ENCODE assay signal across 10 mouse cellular contexts in genomic region chr19:36927800-36928361, GRCm38 (mm10). TPM values are rescaled to one million over a fixed set of nuclear protein-coding genes. Genes with fewer than 3 reads are reported as not detected.
DNase-seq lines count a peak whose midpoint lies in the region; ATAC-seq and TF ChIP-seq lines count a peak whose summit lies in the region.
"Had no signal": no experiment of that assay in that cellular context is flagged by ENCODE, and none has a peak within 500 bp of the region (broad histone marks: within the 10 kb centered on the region; RNA-seq: fewer than 3 reads in every experiment).

No protein-coding gene starts in this region.

- peak overlapping the region; percentile 81; the same call in 1 of the 2 replicates for H3K4me2 ChIP-seq in kidney, embryonic 14.5 days (replicated peaks; ENCODE audit: low read depth, low read length)
- H3K4me2 ChIP-seq in embryonic facial prominence, embryonic 14.5 days (ENCODE audit: low read depth, low read length): peak overlapping the region; percentile 77

- no peak overlapping the region for H3K27ac ChIP-seq in kidney, embryonic 14.5 days (ENCODE audit: low read depth, low read length)
- H3K27ac ChIP-seq in embryonic facial prominence, embryonic 14.5 days (replicated peaks; ENCODE audit: low read depth, low read length): no peak overlapping the region
- H3K27ac ChIP-seq in macrophage: peak overlapping the region; percentile 78

- ATAC-seq in kidney, embryonic 14.5 days (ENCODE audit: low FRiP score, low TSS enrichment): no peak
- ATAC-seq in G1E (ENCODE audit: extremely low read depth, insufficient number of reproducible peaks, low FRiP score, poor library complexity, severe bottlenecking): no peak
- ATAC-seq in embryonic facial prominence, embryonic 14.5 days (ENCODE audit: low read depth): no peak

- no peak for TF ChIP-seq CTCF in G1E (IDR thresholded peaks at IDR 0.05; ENCODE audit: low read depth, low read length)

- H3K79me2 ChIP-seq in macrophage (ENCODE audit: inconsistent target): peaks cover 88% of the 10 kb centered on the region

- WGBS in kidney, embryonic 14.5 days: 85% methylated on average over 6 of the region's 6 CpGs
- WGBS in embryonic facial prominence, embryonic 14.5 days: 64% methylated on average over 6 of the region's 6 CpGs
- 51% methylated on average over 6 of the region's 6 CpGs for WGBS in macrophage (ENCODE audit: missing documents)

- no peaks in the 10 kb centered on the region for H3K9me3 ChIP-seq in kidney, embryonic 14.5 days (ENCODE audit: control insufficient read depth, low read length)
- no peaks in the 10 kb centered on the region for H3K9me3 ChIP-seq in G1E (replicated peaks)
- H3K9me3 ChIP-seq in embryonic facial prominence, embryonic 14.5 days (ENCODE audit: control insufficient read depth, low read length): no peaks in the 10 kb centered on the region

- no peak for DNase-seq in kidney, postnatal 10 days
- DNase-seq in G1E (ENCODE audit: low spot score): no peak
- no peak for DNase-seq in embryonic facial prominence, embryonic 14.5 days (ENCODE audit: low spot score)
- no peak for DNase-seq in adrenal gland, postnatal 25 days
- DNase-seq in testis, postnatal 10 days (ENCODE audit: low spot score): no peak
- no peak for DNase-seq in frontal cortex, postnatal 10 days (ENCODE audit: low spot score in 2 of 2)
- DNase-seq: cerebellum, adult 2 months; thymus, postnatal 4 days had no signal

- no peaks in the 10 kb centered on the region for H3K36me3 ChIP-seq in kidney, embryonic 14.5 days (ENCODE audit: control insufficient read depth, insufficient read depth, low read length)
- H3K36me3 ChIP-seq in G1E (replicated peaks) (peaks cover 22% of the 10 kb centered on the region), macrophage (ENCODE audit: inconsistent target) (no peaks in the 10 kb centered on the region)
- H3K36me3 ChIP-seq in embryonic facial prominence, embryonic 14.5 days (ENCODE audit: control insufficient read depth, insufficient read depth, low read length): no peaks in the 10 kb centered on the region

- H3K27me3 ChIP-seq in kidney, embryonic 14.5 days (ENCODE audit: control insufficient read depth, insufficient read depth, low read length): no peaks in the 10 kb centered on the region
- H3K27me3 ChIP-seq in G1E (ENCODE audit: insufficient read depth, low read length): no peaks in the 10 kb centered on the region
- H3K27me3 ChIP-seq in embryonic facial prominence, embryonic 14.5 days (replicated peaks; ENCODE audit: control insufficient read depth, insufficient read depth, low read length): no peaks in the 10 kb centered on the region

- peak overlapping the region; percentile 93; the same call in 1 of the 2 replicates for H3K4me3 ChIP-seq in kidney, embryonic 14.5 days (ENCODE audit: low read length)
- H3K4me3 ChIP-seq in G1E (ENCODE audit: low read depth, low read length): peak overlapping the region; percentile 89
- peak overlapping the region; percentile 94; the same call in 1 of the 2 replicates for H3K4me3 ChIP-seq in embryonic facial prominence, embryonic 14.5 days (ENCODE audit: low read depth, low read length)
- H3K4me3 ChIP-seq in macrophage (ENCODE audit: inconsistent target): peak overlapping the region; percentile 77

- H3K4me1 ChIP-seq in kidney, embryonic 14.5 days (ENCODE audit: control insufficient read depth, insufficient read depth, low read length): peaks cover 12% of the 10 kb centered on the region
- H3K4me1 ChIP-seq in G1E (ENCODE audit: insufficient read depth, low read depth, low read length): peaks cover 53% of the 10 kb centered on the region
- peaks cover 12% of the 10 kb centered on the region for H3K4me1 ChIP-seq in embryonic facial prominence, embryonic 14.5 days (ENCODE audit: control insufficient read depth, insufficient read depth, low read length)

- no peak overlapping the region; the same call in 1 of the 2 replicates for H3K9ac ChIP-seq in kidney, embryonic 14.5 days (ENCODE audit: low read depth, low read length)
- H3K9ac ChIP-seq in embryonic facial prominence, embryonic 14.5 days (ENCODE audit: low read depth, low read length): 0 out of 2 replicates have a peak overlapping the region, but pooled peaks have one; percentile 10

RNA-seq across cellular contexts. Expression of gene Btaf1, which starts 2.0 kb away (rescaled TPM):
- polyA plus RNA-seq in kidney, embryonic 14.5 days (2014; fragmentation: Nextera tagmentation; extraction: Ambion mirVana): 9.1 and 19.0 TPM in 2 replicates
- total RNA-seq in G1E (2014; fragmentation: Nextera tagmentation) (192 and 201 TPM in 2 replicates), G1E (2017) (148 and 161 TPM in 2 replicates)
- polyA plus RNA-seq in G1E (2012) (4.8 and 6.4 TPM in 2 replicates), macrophage (2018) (25.6 to 27.0 TPM (median 25.6 TPM) in 3 replicates)
- 12.2 and 12.5 TPM in 2 replicates for polyA plus RNA-seq in embryonic facial prominence, embryonic 14.5 days (2014; fragmentation: Nextera tagmentation; extraction: Ambion mirVana)
- total RNA-seq in macrophage (2018; cell fraction: chromatin; rRNA removed): 100 to 1,000 TPM; 125 to 377 (median 257) TPM
- total RNA-seq in macrophage (2018; cell fraction: cytosol; rRNA removed): 10 to 100 TPM; 28.4 to 48.4 (median 38.2) TPM
- total RNA-seq in macrophage (2018; cell fraction: nucleus; rRNA removed): 100 to 1,000 TPM in 24 of 26 experiments, 10 to 100 TPM in 2; 96.8 to 236 (median 158) TPM
- 24.0 and 30.9 TPM in 2 replicates for total RNA-seq in adrenal gland, postnatal 25 days (2021)

RNA-seq across cellular contexts. Expression of gene Fgfbp3, which starts 8.5 kb away (rescaled TPM):
- 4.9 and 6.0 TPM in 2 replicates for polyA plus RNA-seq in kidney, embryonic 14.5 days (2014; fragmentation: Nextera tagmentation; extraction: Ambion mirVana)
- total RNA-seq in G1E (2014; fragmentation: Nextera tagmentation) (4.1 and 5.6 TPM in 2 replicates), G1E (2017) (1.3 and 1.9 TPM in 2 replicates)
- polyA plus RNA-seq in G1E (2012) (7.7 and 12.6 TPM in 2 replicates), macrophage (2018) (3.0 to 4.6 TPM (median 3.6 TPM) in 3 replicates)
- 3.3 and 4.1 TPM in 2 replicates for polyA plus RNA-seq in embryonic facial prominence, embryonic 14.5 days (2014; fragmentation: Nextera tagmentation; extraction: Ambion mirVana)
- 1 to 10 TPM in 17 of 26 experiments, under 1 TPM in 4, not detected in 5; 0.47 to 5.4 (median 1.4) TPM for total RNA-seq in macrophage (2018; cell fraction: chromatin; rRNA removed)
- 1 to 10 TPM; 2.0 to 5.0 (median 3.6) TPM for total RNA-seq in macrophage (2018; cell fraction: cytosol; rRNA removed)
- 10 to 100 TPM in 5 of 26 experiments, 1 to 10 TPM in 21; 1.1 to 17.4 (median 5.2) TPM for total RNA-seq in macrophage (2018; cell fraction: nucleus; rRNA removed)
- total RNA-seq in adrenal gland, postnatal 25 days (2021): 3.3 and 8.0 TPM in 2 replicates
